Mouse (Mus musculus) gonadal fat pad, adult 2 months (tissue): ENCODE measurements around the gene Mdm2. TPM values are rescaled to one million over a fixed set of nuclear protein-coding genes. Genes with fewer than 3 reads are reported as not detected.

Experiments used
- DNase-seq: peaks from one replicate; pipeline ENCODE4 v3.0.0-alpha.2; 2012; ENCODE audit warnings: low read depth
- polyA plus RNA-seq: library from polyadenylated mRNA; depleted of rRNA; stranded (reverse); fragments of >200 nt; gene quantifications from 2 replicates; pipeline ENCODE4 v1.2.3, GENCODE M21; 2012

Gene Mdm2
- polyA plus RNA-seq, 1 experiment: 23.3 TPM

GRCm38 (mm10) chr10:117657659-117658306 lies 52.8 kb downstream of the Mdm2 start:
- no peak for DNase-seq

DNA sequence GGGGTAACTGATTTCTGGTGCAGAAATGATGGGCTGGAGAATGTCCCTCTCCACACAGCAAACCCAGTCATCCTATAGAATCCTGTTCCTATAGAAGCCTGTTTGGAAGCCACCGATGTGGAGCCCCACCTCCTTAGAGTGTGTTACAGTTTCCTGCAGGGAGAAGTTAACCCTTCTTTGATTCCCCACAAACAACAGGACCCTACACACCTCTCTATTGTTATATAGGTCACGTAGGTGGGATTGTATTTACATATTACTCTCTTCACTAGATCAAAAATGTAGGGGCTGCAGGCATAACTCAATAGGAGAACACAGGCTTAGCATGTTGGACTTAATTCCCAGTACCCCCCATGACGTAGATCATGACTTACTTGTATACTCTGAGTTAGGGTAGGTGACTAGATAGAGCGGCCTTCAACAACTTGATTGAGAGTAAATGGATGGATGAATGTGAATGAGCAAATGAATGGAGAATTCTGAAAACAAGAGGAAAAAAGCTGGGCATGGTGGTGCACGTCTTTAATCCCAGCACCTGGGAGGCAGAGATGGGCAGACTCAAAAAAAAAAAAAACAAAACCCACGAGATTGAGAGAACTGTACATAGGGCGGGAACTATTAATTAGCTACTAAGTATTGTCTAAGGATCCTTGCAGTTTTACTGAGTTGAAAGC lies 53.4 kb downstream of the Mdm2 start:
- DNase-seq: no peak

DNA sequence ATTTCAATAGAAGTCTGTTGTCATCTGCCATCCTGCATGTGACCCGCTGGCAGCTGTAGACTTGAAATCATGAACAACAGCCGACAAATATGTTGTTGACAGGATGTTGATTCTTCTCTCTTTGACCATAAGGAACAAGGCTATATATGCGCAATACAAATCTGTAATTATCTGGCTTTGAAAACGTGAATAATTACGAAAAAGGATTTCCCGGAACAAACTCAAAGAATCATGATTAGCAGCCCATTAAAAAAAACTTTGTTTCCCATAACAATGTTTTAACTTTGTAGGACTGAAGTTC lies 53.9 kb downstream of the Mdm2 start:
- no peak for DNase-seq

DNA sequence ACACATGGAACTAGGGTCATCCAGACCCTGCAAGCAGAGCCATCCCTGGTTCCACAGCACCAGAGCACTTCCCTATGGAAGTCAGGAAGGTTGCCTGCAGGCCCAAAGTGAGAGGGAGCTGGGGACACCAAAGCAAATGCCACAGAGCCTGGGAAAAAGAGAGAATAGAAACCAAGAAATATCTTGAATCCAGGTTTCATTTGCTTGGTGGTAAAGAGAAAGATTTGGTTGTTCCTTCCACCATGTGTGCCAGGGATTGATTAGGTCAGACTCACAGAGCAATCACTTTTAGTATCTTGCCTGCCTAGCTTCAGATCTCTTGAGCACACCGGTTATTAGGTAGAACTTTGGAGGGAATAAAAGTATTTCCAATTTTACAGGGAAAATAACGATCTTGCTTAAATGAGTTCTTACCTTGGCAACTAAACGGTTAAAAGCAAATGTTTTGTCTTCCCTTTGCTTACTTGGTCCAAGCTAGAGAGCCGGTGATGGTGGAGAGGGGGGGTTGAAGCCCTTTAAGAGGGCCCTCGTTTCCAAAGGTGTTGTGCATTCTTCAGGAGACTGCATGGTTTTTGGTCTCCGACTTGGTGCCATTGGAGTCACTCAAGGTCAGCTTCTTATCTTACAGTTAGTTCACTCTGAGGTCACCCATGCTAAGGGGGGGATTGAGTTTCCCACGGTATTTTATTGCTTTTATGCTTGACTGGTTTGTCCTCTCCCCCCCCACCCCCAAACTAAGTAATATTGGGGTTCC lies 54.5 kb downstream of the Mdm2 start:
- DNase-seq: no peak

DNA sequence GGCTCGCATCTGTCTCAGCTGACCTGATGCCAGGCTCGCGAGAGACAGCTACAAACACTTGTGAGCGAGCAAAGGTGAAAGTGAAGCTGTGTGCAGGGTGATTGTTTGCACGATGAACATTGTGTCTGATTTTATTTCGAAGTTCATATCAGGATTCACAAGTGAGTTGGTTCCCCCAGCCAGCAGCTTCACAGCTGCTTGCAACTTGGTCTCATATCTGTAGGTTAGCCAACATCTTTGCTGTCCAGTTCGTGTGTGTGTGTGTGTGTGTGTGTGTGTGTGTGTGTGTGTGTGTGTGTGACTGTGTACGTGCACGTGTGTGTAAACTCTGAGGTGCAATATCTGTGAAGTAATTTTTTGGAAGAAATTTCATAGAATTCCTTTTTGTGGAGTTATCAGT lies 55.1 kb downstream of the Mdm2 start:
- DNase-seq: no peak

GRCm38 (mm10) chr10:117654576-117655123 lies 55.9 kb downstream of the Mdm2 start:
- DNase-seq: no peak

- DNase-seq: no peak
These were observed 56.8 kb downstream of the Mdm2 start for GRCm38 (mm10) chr10:117653779-117654173.

GRCm38 (mm10) chr10:117652930-117653778 lies 57.4 kb downstream of the Mdm2 start:
- DNase-seq: no peak

GRCm38 (mm10) chr10:117652378-117652774 lies 58.2 kb downstream of the Mdm2 start:
- no peak for DNase-seq

DNA sequence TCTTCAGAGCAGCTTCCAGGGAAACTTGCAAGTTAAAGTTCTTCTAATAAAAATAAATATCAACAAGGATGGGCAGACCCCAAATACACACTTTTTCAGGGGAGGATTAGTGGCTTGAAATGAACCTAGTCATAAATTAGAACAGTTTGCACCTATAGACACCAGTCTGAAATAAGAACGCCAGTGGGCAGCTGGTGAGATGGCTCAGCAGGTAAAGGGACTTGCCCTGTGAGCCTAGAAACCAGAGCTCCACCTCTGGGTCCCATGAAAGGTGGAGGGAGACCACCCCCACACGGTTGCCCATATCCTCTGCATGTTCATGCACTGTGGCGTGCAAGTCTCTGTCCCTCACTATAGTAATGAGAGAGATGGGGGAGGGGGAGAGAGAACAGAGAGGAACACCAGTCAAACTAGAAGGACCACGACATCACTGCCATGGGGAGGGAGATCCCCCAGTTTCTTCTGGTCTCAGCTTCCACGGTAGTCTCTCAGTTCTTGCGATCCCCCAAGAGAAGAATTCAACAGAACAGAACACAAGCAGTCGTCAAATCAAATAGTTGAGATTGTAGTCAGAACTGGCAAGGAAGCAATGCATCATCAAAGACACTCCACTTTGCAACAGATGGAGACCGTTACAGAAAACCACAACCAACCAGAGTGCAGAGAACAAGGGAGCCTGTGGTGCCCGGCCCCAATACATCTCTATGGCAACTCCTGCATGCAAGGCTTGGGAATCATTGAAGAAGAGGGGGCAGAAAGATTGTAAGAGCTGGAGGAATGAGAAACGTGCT lies 58.8 kb downstream of the Mdm2 start:
- DNase-seq: no peak

DNA sequence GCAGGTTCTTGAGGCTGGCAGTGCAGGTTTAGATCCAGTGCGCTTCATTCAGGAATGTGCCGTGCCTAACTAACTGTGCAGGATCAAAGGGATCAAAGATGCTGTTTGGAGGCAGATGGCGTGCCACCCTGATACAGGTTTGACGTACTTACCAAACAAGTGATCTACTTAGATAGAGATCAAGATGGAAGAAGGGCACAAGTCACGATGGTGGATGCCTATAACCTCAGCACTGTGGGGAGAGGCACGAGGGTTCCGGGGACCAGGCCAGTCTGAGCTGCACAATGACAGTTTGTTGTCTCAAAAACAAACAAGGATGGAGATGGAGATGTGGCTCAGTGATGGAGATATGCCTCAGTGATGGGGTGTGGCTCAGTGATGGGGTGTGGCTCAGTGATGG lies 59.8 kb downstream of the Mdm2 start:
- no peak for DNase-seq

DNA sequence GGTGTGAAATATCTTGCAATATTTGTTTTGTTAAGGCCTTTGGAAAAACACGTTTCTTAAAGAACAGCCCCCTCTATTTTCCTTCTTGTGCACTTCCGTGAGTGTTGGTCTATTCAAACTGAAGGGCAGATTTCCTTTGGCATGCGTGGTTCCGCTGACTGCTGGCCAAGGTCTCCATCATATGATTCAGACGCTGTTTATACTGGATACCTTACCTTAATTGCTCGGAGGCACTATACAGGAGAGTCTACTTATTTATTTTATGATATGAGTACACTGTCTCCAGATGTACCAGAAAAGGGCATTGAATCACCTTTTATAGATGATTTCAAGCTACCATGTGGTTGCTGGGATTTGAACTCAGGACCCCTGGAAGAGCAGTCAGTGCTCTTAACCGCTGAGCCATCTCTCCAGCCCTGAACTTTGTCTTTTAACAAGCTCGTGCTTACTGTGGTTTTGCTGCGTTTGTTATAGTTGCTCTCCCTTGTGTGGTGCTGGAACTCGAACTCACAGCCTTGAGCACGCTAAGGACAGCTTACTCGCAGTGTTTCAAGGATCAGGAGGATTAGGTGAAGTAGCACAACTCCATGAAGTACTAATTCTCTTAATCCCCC lies 60.4 kb downstream of the Mdm2 start:
- DNase-seq: no peak

DNA sequence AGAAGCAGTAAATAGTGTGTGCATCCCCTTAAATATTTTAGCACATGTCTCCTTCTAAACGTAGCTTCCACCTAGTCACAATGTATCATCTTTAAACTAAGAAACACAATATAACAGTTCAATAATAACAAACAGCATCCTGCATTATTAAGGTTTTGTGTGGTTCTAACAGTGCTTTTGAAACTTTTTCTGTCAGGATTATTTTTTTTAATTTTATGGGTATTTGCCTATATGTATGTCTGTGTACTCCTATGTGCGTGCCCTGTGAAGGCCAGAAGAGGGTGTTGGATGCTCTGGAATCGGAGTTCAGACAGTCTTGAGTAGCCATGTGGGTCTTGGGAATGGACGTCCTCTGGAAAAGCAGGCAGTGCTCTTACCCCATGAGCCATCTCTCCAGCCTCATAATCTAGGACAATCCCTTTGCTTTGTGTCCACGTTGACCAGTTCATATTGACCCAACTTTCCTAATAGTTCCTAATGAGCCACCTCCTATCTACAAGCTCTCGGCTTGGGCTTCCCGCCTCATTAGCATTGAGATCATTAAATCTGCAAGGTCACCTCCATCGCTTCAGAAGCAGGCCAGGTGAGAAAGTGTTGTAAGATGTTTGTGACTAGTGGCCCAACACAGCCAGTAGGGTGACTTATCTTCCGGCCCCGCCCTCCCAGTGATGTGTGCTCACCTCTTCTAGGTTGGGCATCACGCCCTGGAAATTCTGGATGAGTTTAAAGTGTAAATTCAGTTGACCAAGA lies 61.1 kb downstream of the Mdm2 start:
- DNase-seq: no peak

GRCm38 (mm10) chr10:117648643-117649042 lies 61.9 kb downstream of the Mdm2 start:
- DNase-seq: no peak

- no peak for DNase-seq
These were observed 62.5 kb downstream of the Mdm2 start for GRCm38 (mm10) chr10:117647964-117648472.

DNA sequence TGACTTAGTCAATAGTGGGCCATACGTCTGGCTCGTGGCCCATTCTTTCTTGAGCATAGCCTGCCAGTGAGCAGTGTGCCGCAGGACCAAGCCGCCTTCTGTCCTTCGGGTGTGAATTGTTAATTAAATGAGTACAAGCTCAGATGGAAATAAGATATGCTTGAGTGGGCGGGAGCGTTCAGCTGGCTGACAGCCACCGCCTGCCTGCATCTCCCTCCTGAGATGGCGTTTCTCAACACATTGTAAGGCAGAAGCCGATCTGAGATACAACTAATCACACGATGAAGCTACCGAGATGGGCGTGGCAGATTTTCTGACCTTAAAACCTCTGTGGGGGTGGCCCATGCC lies 63.4 kb downstream of the Mdm2 start:
- DNase-seq: no peak

DNA sequence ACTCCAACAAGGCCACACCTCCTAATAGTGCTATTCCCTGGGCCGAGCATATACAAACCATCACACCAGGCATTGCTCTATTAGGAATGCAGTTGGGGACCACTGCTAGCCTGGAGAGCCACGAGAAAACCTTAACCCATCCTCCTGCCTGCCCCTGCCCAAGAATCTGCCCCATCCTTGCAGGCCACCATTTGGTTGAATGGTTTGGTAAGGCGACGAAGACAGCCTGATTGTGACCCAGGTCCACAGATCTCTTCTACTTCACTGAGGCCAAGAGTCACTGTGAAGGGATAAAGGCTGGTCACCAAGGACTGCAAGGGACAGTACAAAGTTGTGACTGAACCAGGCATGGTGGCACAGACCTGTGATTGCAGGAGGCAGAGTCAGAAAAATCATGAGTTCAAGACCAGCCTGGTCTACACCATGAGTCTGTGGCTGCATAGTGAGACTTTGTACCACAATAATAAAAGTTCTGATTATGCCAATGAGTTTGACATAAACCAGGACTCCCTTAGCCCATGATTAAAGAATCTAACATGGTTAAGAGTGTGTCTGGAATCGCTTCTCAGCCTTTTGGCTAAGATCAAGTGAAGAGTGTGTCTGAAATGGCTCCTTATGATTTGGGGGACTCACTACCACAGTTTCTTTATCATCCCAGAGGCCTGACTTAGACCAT lies 63.9 kb downstream of the Mdm2 start:
- DNase-seq: no peak

GRCm38 (mm10) chr10:117645487-117645964 lies 65.0 kb downstream of the Mdm2 start:
- DNase-seq: no peak

DNA sequence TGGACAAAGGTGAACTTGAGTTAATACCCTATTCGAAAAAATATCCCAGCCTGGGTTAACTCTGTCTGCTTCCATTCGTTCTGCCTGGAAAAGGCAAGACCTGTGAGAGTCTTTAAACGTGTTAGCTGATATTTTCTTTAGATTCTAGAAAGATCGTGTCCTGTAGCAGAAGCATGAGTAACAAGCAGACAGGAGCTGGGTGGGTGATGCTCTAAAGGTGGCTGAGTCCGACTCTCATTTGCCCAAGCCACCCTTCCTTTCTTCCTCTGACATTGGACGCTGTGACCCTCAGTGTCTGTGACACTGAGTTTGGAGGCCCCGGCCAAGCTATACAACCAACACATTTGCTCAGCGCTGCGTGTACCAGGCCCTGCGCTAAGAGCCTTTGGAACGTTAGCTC lies 65.7 kb downstream of the Mdm2 start:
- DNase-seq: no peak
